Comparison of ENCODE assay signal across 11 mouse cellular contexts in genomic region chr7:137723361-137724040, GRCm38 (mm10).
DNase-seq lines count a peak whose midpoint lies in the region; ATAC-seq lines count a peak whose summit lies in the region.
"Had no signal": no experiment of that assay in that cellular context is flagged by ENCODE, and none has a peak within 500 bp of the region (broad histone marks: within the 10 kb centered on the region; RNA-seq: fewer than 3 reads in every experiment).

No protein-coding gene starts in this region.

- peaks cover 10% of the 10 kb centered on the region for H3K4me1 ChIP-seq in forebrain, embryonic 15.5 days
- H3K4me1 ChIP-seq in forebrain, embryonic 11.5 days (replicated peaks; ENCODE audit: control insufficient read depth, insufficient read depth, low read length), result no peaks in the 10 kb centered on the region
- H3K4me1 ChIP-seq in neural tube, embryonic 13.5 days (replicated peaks), result peaks cover 25% of the 10 kb centered on the region
- peaks cover 5% of the 10 kb centered on the region; the same call in 1 of the 2 replicates for H3K4me1 ChIP-seq in embryonic facial prominence, embryonic 15.5 days
- H3K4me1 ChIP-seq: heart, embryonic 10.5 days; limb, embryonic 12.5 days had no signal

- no peaks in the 10 kb centered on the region for H3K9me3 ChIP-seq in forebrain, embryonic 15.5 days
- no peaks in the 10 kb centered on the region for H3K9me3 ChIP-seq in forebrain, embryonic 11.5 days (ENCODE audit: control insufficient read depth, low read length)
- H3K9me3 ChIP-seq in neural tube, embryonic 13.5 days, result no peaks in the 10 kb centered on the region
- H3K9me3 ChIP-seq in embryonic facial prominence, embryonic 15.5 days (replicated peaks), result no peaks in the 10 kb centered on the region
- H3K9me3 ChIP-seq: heart, embryonic 10.5 days; limb, embryonic 12.5 days had no signal

- intact Hi-C loops in heart, postnatal 10 days (cut with DNase I), result no loop called here

- H3K4me3 ChIP-seq in forebrain, embryonic 15.5 days, result no peak overlapping the region
- no peak overlapping the region for H3K4me3 ChIP-seq in forebrain, embryonic 11.5 days (ENCODE audit: low read depth, low read length)
- H3K4me3 ChIP-seq in neural tube, embryonic 13.5 days, result no peak overlapping the region
- H3K4me3 ChIP-seq in embryonic facial prominence, embryonic 15.5 days (replicated peaks), result no peak overlapping the region
- H3K4me3 ChIP-seq: heart, embryonic 10.5 days; limb, embryonic 12.5 days had no signal

- no peaks in the 10 kb centered on the region for H3K36me3 ChIP-seq in forebrain, embryonic 15.5 days
- H3K36me3 ChIP-seq in forebrain, embryonic 11.5 days (ENCODE audit: control insufficient read depth, insufficient read depth, low read length), result no peaks in the 10 kb centered on the region
- no peaks in the 10 kb centered on the region for H3K36me3 ChIP-seq in neural tube, embryonic 13.5 days
- H3K36me3 ChIP-seq in embryonic facial prominence, embryonic 15.5 days, result no peaks in the 10 kb centered on the region
- H3K36me3 ChIP-seq: heart, embryonic 10.5 days; limb, embryonic 12.5 days had no signal

- no peaks in the 10 kb centered on the region for H3K27me3 ChIP-seq in forebrain, embryonic 15.5 days
- no peaks in the 10 kb centered on the region for H3K27me3 ChIP-seq in forebrain, embryonic 11.5 days (ENCODE audit: control insufficient read depth, insufficient read depth, low read length)
- H3K27me3 ChIP-seq in neural tube, embryonic 13.5 days, result no peaks in the 10 kb centered on the region
- 0 out of 2 replicates have a peak, but pooled peaks cover 4% of the 10 kb centered on the region for H3K27me3 ChIP-seq in embryonic facial prominence, embryonic 15.5 days
- H3K27me3 ChIP-seq: limb, embryonic 12.5 days had no signal

- peak; percentile 70 for ATAC-seq in forebrain, embryonic 15.5 days (replicated peaks)
- ATAC-seq in forebrain, embryonic 11.5 days (replicated peaks; ENCODE audit: low FRiP score), result no peak
- peak; percentile 36; the same call in 1 of the 2 replicates for ATAC-seq in neural tube, embryonic 13.5 days (ENCODE audit: low read depth)
- peak; percentile 62 for ATAC-seq in embryonic facial prominence, embryonic 15.5 days (ENCODE audit: insufficient number of reproducible peaks, low FRiP score, low TSS enrichment, low read depth)
- ATAC-seq in CD4-positive, CD25-positive, alpha-beta regulatory T cell, adult 4 months, result no peak

- no peak overlapping the region for H3K4me2 ChIP-seq in forebrain, embryonic 15.5 days (replicated peaks)
- H3K4me2 ChIP-seq in forebrain, embryonic 11.5 days (ENCODE audit: low read depth, low read length, severe bottlenecking), result no peak overlapping the region
- no peak overlapping the region for H3K4me2 ChIP-seq in neural tube, embryonic 13.5 days
- no peak overlapping the region for H3K4me2 ChIP-seq in embryonic facial prominence, embryonic 15.5 days (replicated peaks)
- H3K4me2 ChIP-seq: limb, embryonic 12.5 days had no signal

- WGBS in forebrain, embryonic 15.5 days, result 38% methylated on average over 7 of the region's 7 CpGs
- WGBS in forebrain, embryonic 11.5 days, result 86% methylated on average over 7 of the region's 7 CpGs
- 63% methylated on average over 7 of the region's 7 CpGs for WGBS in neural tube, embryonic 13.5 days
- WGBS in embryonic facial prominence, embryonic 15.5 days, result 38% methylated on average over 7 of the region's 7 CpGs

- H3K9ac ChIP-seq in forebrain, embryonic 15.5 days (replicated peaks), result no peak overlapping the region
- no peak overlapping the region for H3K9ac ChIP-seq in forebrain, embryonic 11.5 days (ENCODE audit: low read length)
- H3K9ac ChIP-seq in neural tube, embryonic 13.5 days, result no peak overlapping the region
- H3K9ac ChIP-seq in embryonic facial prominence, embryonic 15.5 days, result no peak overlapping the region
- H3K9ac ChIP-seq: limb, embryonic 12.5 days had no signal

- DNase-seq in forebrain, embryonic 11.5 days (ENCODE audit: low spot score), result no peak
- DNase-seq in neural tube, embryonic 10.5 days (ENCODE audit: extremely low spot score, low spot score), result no peak
- DNase-seq in lung, postnatal 4 days, result peak; percentile 57 to 79
- DNase-seq in heart, postnatal 10 days, result no peak
- DNase-seq: kidney, adult 18-20 months had no signal

- no peak overlapping the region for H3K27ac ChIP-seq in forebrain, embryonic 15.5 days (replicated peaks)
- H3K27ac ChIP-seq in forebrain, embryonic 11.5 days (ENCODE audit: low read depth, low read length), result no peak overlapping the region
- no peak overlapping the region for H3K27ac ChIP-seq in neural tube, embryonic 13.5 days (replicated peaks)
- H3K27ac ChIP-seq in embryonic facial prominence, embryonic 15.5 days (replicated peaks), result 0 out of 2 replicates have a peak overlapping the region, but pooled peaks have one; percentile 5
- H3K27ac ChIP-seq: heart, embryonic 10.5 days; limb, embryonic 12.5 days had no signal

Comparison
In these comparisons a context has a peak if more than half of its experiments do, and no peak if none do; other contexts are left out.
1. ATAC-seq: peak in forebrain, embryonic 15.5 days (single experiment), neural tube, embryonic 13.5 days (single experiment) and embryonic facial prominence, embryonic 15.5 days (single experiment); none in forebrain, embryonic 11.5 days (single experiment) and CD4-positive, CD25-positive, alpha-beta regulatory T cell, adult 4 months (single experiment).
2. DNase-seq: peak in lung, postnatal 4 days (2 of 2); none in forebrain, embryonic 11.5 days (single experiment), neural tube, embryonic 10.5 days (single experiment) and heart, postnatal 10 days (0 of 2).